Mouse (Mus musculus) megakaryocyte, embryonic 14.5 days (primary cell): Measurements from ENCODE around the gene Rab25. TPM values are rescaled to one million over a fixed set of nuclear protein-coding genes. Genes with fewer than 3 reads are reported as not detected.

Experiments
- H3K27me3 ChIP-seq: replicated peaks from 2 replicates; pipeline ENCODE3; 2012; ENCODE audit warnings: inconsistent platforms
- H3K36me3 ChIP-seq: replicated peaks from 2 replicates; pipeline ENCODE3; 2012; ENCODE audit warnings: low read length, inconsistent platforms, mixed read lengths
- H3K4me1 ChIP-seq: 2 replicates; pipeline ENCODE4 v1.6.1; 2012; ENCODE audit warnings: inconsistent platforms
- H3K4me3 ChIP-seq: replicated peaks from 2 replicates; pipeline ENCODE3; 2012; ENCODE audit warnings: moderate library complexity, mild to moderate bottlenecking, inconsistent platforms
- H3K9me3 ChIP-seq: 2 replicates; pipeline ENCODE4 v1.6.1; 2012; ENCODE audit warnings: inconsistent platforms
- FLI1 ChIP-seq: IDR thresholded peaks from 2 replicates; pipeline ENCODE4 v1.6.1; 2012; ENCODE audit warnings: low read length, inconsistent platforms, mixed read lengths
- GATA1 ChIP-seq: IDR thresholded peaks from 3 replicates; pipeline ENCODE4 v1.6.1; 2012; ENCODE audit warnings: mixed read lengths, low read length, inconsistent platforms, borderline replicate concordance
- polyA plus RNA-seq: library from polyadenylated mRNA; stranded (reverse); fragments of >175 nt; gene quantifications from 2 replicates; pipeline ENCODE4 v1.2.3, GENCODE M21; 2012; ENCODE audit warnings: low replicate concordance; ENCODE audit not compliant: insufficient read depth

Gene Rab25
- polyA plus RNA-seq, 1 experiment = 0.51 TPM

- H3K4me3 ChIP-seq = no peak overlapping the region
- H3K27me3 ChIP-seq = no peaks in the 10 kb centered on the region
- peaks cover 17% of the 10 kb centered on the region for H3K36me3 ChIP-seq
- H3K4me1 ChIP-seq = peaks cover 73% of the 10 kb centered on the region
- no peaks in the 10 kb centered on the region for H3K9me3 ChIP-seq
- TF ChIP-seq FLI1 = no peak
- no peak for TF ChIP-seq GATA1
These were observed 4.9 kb downstream of the Rab25 start for GRCm38 (mm10) chr3:88543174-88543573.

GRCm38 (mm10) chr3:88542486-88542885, 5.6 kb downstream of the Rab25 start:
- TF ChIP-seq FLI1 (no peak), GATA1 (no peak)
- H3K4me3 ChIP-seq = no peak overlapping the region
- no peaks in the 10 kb centered on the region for H3K9me3 ChIP-seq
- H3K27me3 ChIP-seq = no peaks in the 10 kb centered on the region
- H3K36me3 ChIP-seq = peaks cover 11% of the 10 kb centered on the region
- H3K4me1 ChIP-seq = peaks cover 77% of the 10 kb centered on the region

- no peak overlapping the region for H3K4me3 ChIP-seq
- H3K4me1 ChIP-seq = peaks cover 78% of the 10 kb centered on the region
- no peak for TF ChIP-seq GATA1
- TF ChIP-seq FLI1 = no peak
- no peaks in the 10 kb centered on the region for H3K27me3 ChIP-seq
- no peaks in the 10 kb centered on the region for H3K9me3 ChIP-seq
- H3K36me3 ChIP-seq = peaks cover 6% of the 10 kb centered on the region
These were observed 6.3 kb downstream of the Rab25 start for GRCm38 (mm10) chr3:88541622-88542401.

GRCm38 (mm10) chr3:88540085-88540484, 8.0 kb downstream of the Rab25 start:
- peaks cover 3% of the 10 kb centered on the region for H3K36me3 ChIP-seq
- H3K4me1 ChIP-seq = peaks cover 82% of the 10 kb centered on the region
- peaks cover 8% of the 10 kb centered on the region for H3K27me3 ChIP-seq
- no peaks in the 10 kb centered on the region for H3K9me3 ChIP-seq
- no peak overlapping the region for H3K4me3 ChIP-seq
- no peak for TF ChIP-seq GATA1
- no peak for TF ChIP-seq FLI1

GRCm38 (mm10) chr3:88539397-88539796, 8.7 kb downstream of the Rab25 start:
- no peaks in the 10 kb centered on the region for H3K9me3 ChIP-seq
- H3K36me3 ChIP-seq = peaks cover 3% of the 10 kb centered on the region
- TF ChIP-seq FLI1 (no peak), GATA1 (no peak)
- H3K27me3 ChIP-seq = peaks cover 11% of the 10 kb centered on the region
- H3K4me1 ChIP-seq = peaks cover 81% of the 10 kb centered on the region
- H3K4me3 ChIP-seq = no peak overlapping the region

GRCm38 (mm10) chr3:88538271-88539145, 9.6 kb downstream of the Rab25 start:
- Histone ChIP-seq H3K9me3 (no peaks in the 10 kb centered on the region), H3K36me3 (peaks cover 3% of the 10 kb centered on the region), H3K4me1 (peaks cover 79% of the 10 kb centered on the region), H3K27me3 (peaks cover 15% of the 10 kb centered on the region), H3K4me3 (no peak overlapping the region)
- no peak for TF ChIP-seq GATA1
- no peak for TF ChIP-seq FLI1

- Histone ChIP-seq H3K4me1 (peaks cover 79% of the 10 kb centered on the region), H3K4me3 (peak overlapping the region; percentile 90), H3K9me3 (no peaks in the 10 kb centered on the region), H3K36me3 (peaks cover 3% of the 10 kb centered on the region), H3K27me3 (peaks cover 28% of the 10 kb centered on the region)
- no peak for TF ChIP-seq FLI1
These were observed 11.0 kb downstream of the Rab25 start for GRCm38 (mm10) chr3:88537146-88537545.

- H3K4me1 ChIP-seq = peaks cover 74% of the 10 kb centered on the region
- no peaks in the 10 kb centered on the region for H3K36me3 ChIP-seq
- peaks cover 28% of the 10 kb centered on the region for H3K27me3 ChIP-seq
- no peaks in the 10 kb centered on the region for H3K9me3 ChIP-seq
- peak overlapping the region; percentile 90 for H3K4me3 ChIP-seq
- TF ChIP-seq FLI1 (no peak), GATA1 (no peak)
These were observed 11.8 kb downstream of the Rab25 start for GRCm38 (mm10) chr3:88536103-88536930.

GRCm38 (mm10) chr3:88535527-88535926, 12.6 kb downstream of the Rab25 start:
- H3K36me3 ChIP-seq = no peaks in the 10 kb centered on the region
- H3K27me3 ChIP-seq = peaks cover 28% of the 10 kb centered on the region
- no peaks in the 10 kb centered on the region for H3K9me3 ChIP-seq
- no peak for TF ChIP-seq FLI1
- no peak for TF ChIP-seq GATA1
- no peak overlapping the region for H3K4me3 ChIP-seq
- peaks cover 77% of the 10 kb centered on the region for H3K4me1 ChIP-seq
